ENCODE assay signal across 9 mouse cellular contexts in the genomic region with DNA sequence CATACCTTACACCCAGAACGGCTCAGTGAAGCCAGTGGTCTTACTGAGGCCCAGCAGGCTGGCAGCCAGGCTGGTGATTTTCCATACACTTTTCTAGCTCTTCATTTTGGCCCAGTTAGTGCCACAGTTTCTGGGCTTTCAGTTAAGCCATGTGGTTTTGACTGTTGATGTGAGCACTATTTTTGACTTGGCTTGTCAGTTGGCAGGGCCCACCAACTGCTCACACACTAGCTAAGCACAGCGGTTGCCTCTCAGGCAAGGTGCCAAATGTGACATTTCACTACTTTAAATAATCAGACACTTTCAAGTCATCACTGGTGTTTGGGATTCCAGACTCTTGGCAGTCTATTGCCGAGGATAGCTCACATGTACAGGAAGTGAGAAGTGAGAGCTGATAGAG.
DNase-seq lines count a peak whose midpoint lies in the region; ATAC-seq and TF ChIP-seq lines count a peak whose summit lies in the region.
"Had no signal": no experiment of that assay in that cellular context is flagged by ENCODE, and none has a peak within 500 bp of the region (broad histone marks: within the 10 kb centered on the region; RNA-seq: fewer than 3 reads in every experiment).

No protein-coding gene starts in this region.

- H3K36me3 ChIP-seq in liver, adult 2 months (ENCODE audit: control insufficient read depth, insufficient read depth, low read length), result no peaks in the 10 kb centered on the region
- H3K36me3 ChIP-seq in liver, embryonic 11.5 days (ENCODE audit: control insufficient read depth, insufficient read depth, low read length), result no peaks in the 10 kb centered on the region

- no peak overlapping the region for H3K4me3 ChIP-seq in liver, adult 2 months (ENCODE audit: insufficient read depth, low read depth, low read length)
- H3K4me3 ChIP-seq in liver, embryonic 11.5 days (ENCODE audit: low read depth, low read length), result no peak overlapping the region

- H3K4me1 ChIP-seq in liver, adult 2 months (ENCODE audit: control insufficient read depth, insufficient read depth, low read length), result no peaks in the 10 kb centered on the region
- H3K4me1 ChIP-seq in liver, embryonic 11.5 days (replicated peaks; ENCODE audit: control insufficient read depth, insufficient read depth, low read length), result no peaks in the 10 kb centered on the region

- H3K79me2 ChIP-seq in liver, adult 2 months (ENCODE audit: control insufficient read depth, insufficient read depth, low read length), result no peaks in the 10 kb centered on the region

- no peak overlapping the region for H3K9ac ChIP-seq in liver, adult 2 months (ENCODE audit: low read depth, low read length)
- H3K9ac ChIP-seq in liver, embryonic 11.5 days (ENCODE audit: low read depth, low read length), result no peak overlapping the region
- H3K9ac ChIP-seq: liver, embryonic 14.5 days had no signal

- no peak for TF ChIP-seq CTCF in liver, adult 2 months (IDR thresholded peaks at IDR 0.05; ENCODE audit: low read depth, low read length)

- 49% methylated on average over 3 of the region's 3 CpGs for WGBS in liver, adult 2 months
- WGBS in liver, embryonic 11.5 days, result 70% methylated on average over 3 of the region's 3 CpGs

- no peak for TF ChIP-seq POLR2A in liver, adult 2 months (IDR thresholded peaks at IDR 0.05; ENCODE audit: extremely low read depth, insufficient read depth, low read length)

- no peaks in the 10 kb centered on the region for H3K27me3 ChIP-seq in liver, adult 2 months (ENCODE audit: control insufficient read depth, insufficient read depth, low read length)
- no peaks in the 10 kb centered on the region for H3K27me3 ChIP-seq in liver, embryonic 11.5 days (replicated peaks; ENCODE audit: control insufficient read depth, insufficient read depth, low read length)

- peak; percentile 7 for DNase-seq in liver, adult 2 months (ENCODE audit: extremely low read depth, low read depth, low spot score)
- no peak for DNase-seq in liver
- peak; percentile 45 to 68 for DNase-seq in frontal cortex, postnatal 10 days (ENCODE audit: low spot score in 2 of 2)
- peak; percentile 51 for DNase-seq in layer of hippocampus, adult 9-10 months (ENCODE audit: low spot score)
- DNase-seq in right cerebral cortex, postnatal 14 days, result peak; percentile 64
- no peak for DNase-seq in urinary bladder, postnatal 4 days (ENCODE audit: low spot score in 2 of 2)
- no peak for DNase-seq in urinary bladder, postnatal 10 days (ENCODE audit: low spot score)
- no peak for DNase-seq in liver, embryonic 11.5 days (ENCODE audit: low spot score)

- no peak for ATAC-seq in liver, embryonic 11.5 days (replicated peaks; ENCODE audit: low FRiP score)

- no peaks in the 10 kb centered on the region for H3K9me3 ChIP-seq in liver, embryonic 11.5 days (ENCODE audit: control insufficient read depth, low read length)

- H3K4me2 ChIP-seq in liver, embryonic 11.5 days, result no peak overlapping the region

- H3K27ac ChIP-seq in liver, adult 2 months (replicated peaks; ENCODE audit: insufficient read depth, low read depth, low read length), result no peak overlapping the region
- H3K27ac ChIP-seq in liver, embryonic 11.5 days (ENCODE audit: low read depth, low read length), result no peak overlapping the region
- H3K27ac ChIP-seq: liver, embryonic 14.5 days had no signal

Comparison
In these comparisons a context has a peak if more than half of its experiments do, and no peak if none do; other contexts are left out.
1. DNase-seq: peak in liver, adult 2 months (single experiment), frontal cortex, postnatal 10 days (2 of 2), layer of hippocampus, adult 9-10 months (single experiment) and right cerebral cortex, postnatal 14 days (single experiment); none in liver (single experiment), urinary bladder, postnatal 4 days (0 of 2), urinary bladder, postnatal 10 days (single experiment) and liver, embryonic 11.5 days (single experiment).